21 mouse cellular contexts compared by ENCODE assay signal in the genomic region with DNA sequence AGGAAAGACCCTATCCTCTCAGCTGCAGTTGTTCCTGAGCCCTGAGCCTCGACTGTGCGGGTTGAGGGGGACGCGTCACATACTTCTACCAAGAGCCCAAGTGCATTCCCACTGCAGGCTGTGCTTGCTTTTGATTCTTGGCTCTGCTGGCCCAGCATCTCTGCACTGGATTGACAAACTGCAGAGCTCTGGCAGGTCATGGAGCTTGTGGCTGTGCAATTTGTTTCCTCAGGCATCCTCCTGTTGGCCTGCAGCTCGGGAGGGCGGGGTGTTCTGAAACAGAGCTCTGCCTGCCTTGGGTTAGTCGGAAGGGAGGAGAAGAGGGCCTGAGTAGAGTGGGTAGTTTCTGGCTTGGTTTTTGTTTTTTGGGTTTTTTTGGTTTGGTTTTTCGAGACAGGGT. TPM values are rescaled to one million over a fixed set of nuclear protein-coding genes. Genes with fewer than 3 reads are reported as not detected.
DNase-seq lines count a peak whose midpoint lies in the region; ATAC-seq and TF ChIP-seq lines count a peak whose summit lies in the region.
"Had no signal": no experiment of that assay in that cellular context is flagged by ENCODE, and none has a peak within 500 bp of the region (broad histone marks: within the 10 kb centered on the region; RNA-seq: fewer than 3 reads in every experiment).

No protein-coding gene starts in this region.

- no peak overlapping the region for H3K4me2 ChIP-seq in intestine, embryonic 14.5 days (ENCODE audit: low read length)
- H3K4me2 ChIP-seq in intestine, postnatal 0 days (replicated peaks; ENCODE audit: low read depth), result no peak overlapping the region
- no peak overlapping the region for H3K4me2 ChIP-seq in midbrain, postnatal 0 days (ENCODE audit: low read depth, low read length, poor library complexity, severe bottlenecking)
- H3K4me2 ChIP-seq: embryonic facial prominence, embryonic 13.5 days; embryonic facial prominence, embryonic 15.5 days; forebrain, embryonic 12.5 days had no signal

- H3K27ac ChIP-seq in intestine, embryonic 14.5 days (ENCODE audit: low read depth), result no peak overlapping the region
- no peak overlapping the region for H3K27ac ChIP-seq in intestine, postnatal 0 days (ENCODE audit: low read depth, low read length)
- no peak overlapping the region for H3K27ac ChIP-seq in midbrain, postnatal 0 days (ENCODE audit: low read depth, low read length)
- H3K27ac ChIP-seq: embryonic facial prominence, embryonic 13.5 days; embryonic facial prominence, embryonic 15.5 days; forebrain, embryonic 10.5 days; forebrain, embryonic 12.5 days had no signal

- H3K36me3 ChIP-seq in intestine, embryonic 14.5 days (ENCODE audit: control insufficient read depth, insufficient read depth, low read length), result peaks cover 68% of the 10 kb centered on the region
- peaks cover 52% of the 10 kb centered on the region for H3K36me3 ChIP-seq in intestine, postnatal 0 days (ENCODE audit: control insufficient read depth, insufficient read depth)
- peaks cover 46% of the 10 kb centered on the region for H3K36me3 ChIP-seq in midbrain, postnatal 0 days (ENCODE audit: insufficient read depth, low read length)

- no peak overlapping the region for H3K9ac ChIP-seq in intestine, embryonic 14.5 days (ENCODE audit: low read length)
- H3K9ac ChIP-seq in intestine, postnatal 0 days (ENCODE audit: low read depth, low read length), result no peak overlapping the region
- no peak overlapping the region for H3K9ac ChIP-seq in midbrain, postnatal 0 days (replicated peaks; ENCODE audit: low read length, poor library complexity, severe bottlenecking)
- H3K9ac ChIP-seq: embryonic facial prominence, embryonic 13.5 days; embryonic facial prominence, embryonic 15.5 days; forebrain, embryonic 12.5 days had no signal

- 73% methylated on average over 8 of the region's 8 CpGs for WGBS in intestine, embryonic 14.5 days
- 86% methylated on average over 8 of the region's 8 CpGs for WGBS in intestine, postnatal 0 days
- 98% methylated on average over 8 of the region's 8 CpGs for WGBS in midbrain, postnatal 0 days

- no peaks in the 10 kb centered on the region for H3K9me3 ChIP-seq in intestine, embryonic 14.5 days (ENCODE audit: control insufficient read depth, low read length)
- H3K9me3 ChIP-seq in intestine, postnatal 0 days (ENCODE audit: control insufficient read depth), result no peaks in the 10 kb centered on the region
- H3K9me3 ChIP-seq in midbrain, postnatal 0 days (ENCODE audit: low read length), result no peaks in the 10 kb centered on the region
- H3K9me3 ChIP-seq: embryonic facial prominence, embryonic 13.5 days; embryonic facial prominence, embryonic 15.5 days; forebrain, embryonic 10.5 days; forebrain, embryonic 12.5 days had no signal

- H3K4me1 ChIP-seq in intestine, embryonic 14.5 days (replicated peaks; ENCODE audit: control insufficient read depth, insufficient read depth, low read length), result peaks cover 21% of the 10 kb centered on the region
- no peaks in the 10 kb centered on the region for H3K4me1 ChIP-seq in intestine, postnatal 0 days (replicated peaks; ENCODE audit: control insufficient read depth, insufficient read depth, low read length)
- H3K4me1 ChIP-seq in midbrain, postnatal 0 days (ENCODE audit: insufficient read depth, low read length), result peaks cover 15% of the 10 kb centered on the region; the same call in 1 of the 2 replicates

- TF ChIP-seq CTCF in intestine, postnatal 0 days (IDR thresholded peaks at IDR 0.05; ENCODE audit: low read depth), result no peak
- no peak for TF ChIP-seq CTCF in midbrain, postnatal 0 days (IDR thresholded peaks at IDR 0.05)

- no peak overlapping the region for H3K4me3 ChIP-seq in intestine, embryonic 14.5 days (ENCODE audit: low read depth, low read length)
- no peak overlapping the region for H3K4me3 ChIP-seq in intestine, postnatal 0 days (ENCODE audit: low read depth, low read length)
- no peak overlapping the region for H3K4me3 ChIP-seq in midbrain, postnatal 0 days (ENCODE audit: low read depth, low read length)
- H3K4me3 ChIP-seq: embryonic facial prominence, embryonic 13.5 days; embryonic facial prominence, embryonic 15.5 days; erythroblast, embryonic 14.5 days; forebrain, embryonic 10.5 days; forebrain, embryonic 12.5 days had no signal

- ATAC-seq in intestine, embryonic 14.5 days (replicated peaks; ENCODE audit: low FRiP score, low TSS enrichment, low read depth), result no peak
- no peak for ATAC-seq in intestine, postnatal 0 days
- no peak for ATAC-seq in midbrain, postnatal 0 days (ENCODE audit: low FRiP score)
- ATAC-seq: forebrain, embryonic 14.5 days; forebrain, embryonic 16.5 days had no signal

- no peaks in the 10 kb centered on the region for H3K27me3 ChIP-seq in intestine, embryonic 14.5 days (replicated peaks; ENCODE audit: control insufficient read depth, insufficient read depth, low read length)
- H3K27me3 ChIP-seq in intestine, postnatal 0 days (replicated peaks; ENCODE audit: control insufficient read depth, insufficient read depth, low read length), result no peaks in the 10 kb centered on the region
- H3K27me3 ChIP-seq in midbrain, postnatal 0 days (ENCODE audit: insufficient read depth, low read length), result no peaks in the 10 kb centered on the region
- H3K27me3 ChIP-seq: embryonic facial prominence, embryonic 13.5 days; embryonic facial prominence, embryonic 15.5 days; forebrain, embryonic 12.5 days had no signal

- peak; percentile 48 for DNase-seq in intestine, embryonic 14.5 days (ENCODE audit: low spot score)
- DNase-seq in NIH3T3 (ENCODE audit: low read depth), result peak; percentile 47
- DNase-seq in heart, adult 8-10 months (ENCODE audit: low spot score), result no peak
- DNase-seq in midbrain, postnatal 0 days (ENCODE audit: low spot score), result no peak
- DNase-seq: adrenal gland, postnatal 10 days; adrenal gland, postnatal 25 days; cerebellum, adult 11 months; cerebellum, adult 18-20 months; cerebellum, adult 8-10 months; cerebellum, adult 9-11 months; cerebellum, postnatal 14 days; cerebellum, postnatal 36 days; embryo, embryonic 11 days had no signal

RNA-seq across cellular contexts. Expression of a gene that starts 2.6 kb away (rescaled TPM):
- polyA plus RNA-seq in intestine, embryonic 14.5 days (2014; fragmentation: Nextera tagmentation; extraction: Ambion mirVana), result 6.7 and 7.6 TPM in 2 replicates
- 3.2 and 3.9 TPM in 2 replicates for polyA plus RNA-seq in intestine, postnatal 0 days (2015; fragmentation: Nextera tagmentation; extraction: Ambion mirVana)
- 10 to 100 TPM in 2 of 4 experiments, 1 to 10 TPM in 2; 5.2 to 11.9 (median 9.4) TPM for total RNA-seq in heart, adult 8-10 months (2022)
- total RNA-seq in midbrain, postnatal 0 days (2014; rRNA removed), result 33.3 and 33.9 TPM in 2 replicates
- 19.0 and 20.4 TPM in 2 replicates for polyA plus RNA-seq in midbrain, postnatal 0 days (2015; fragmentation: Nextera tagmentation; extraction: Ambion mirVana)

RNA-seq across cellular contexts. Expression of a gene that starts 10.7 kb away (rescaled TPM):
- polyA plus RNA-seq in intestine, embryonic 14.5 days (2014; fragmentation: Nextera tagmentation; extraction: Ambion mirVana), result 72.1 and 75.2 TPM in 2 replicates
- polyA plus RNA-seq in intestine, postnatal 0 days (2015; fragmentation: Nextera tagmentation; extraction: Ambion mirVana), result 21.9 and 22.6 TPM in 2 replicates
- total RNA-seq in heart, adult 8-10 months (2022), result 10 to 100 TPM; 16.5 to 21.5 (median 20.3) TPM
- 34.5 and 45.8 TPM in 2 replicates for total RNA-seq in midbrain, postnatal 0 days (2014; rRNA removed)
- polyA plus RNA-seq in midbrain, postnatal 0 days (2015; fragmentation: Nextera tagmentation; extraction: Ambion mirVana), result 41.4 and 42.6 TPM in 2 replicates

RNA-seq across cellular contexts. Expression of a gene that starts 23.8 kb away (rescaled TPM):
- 2,406 and 2,408 TPM in 2 replicates for polyA plus RNA-seq in intestine, embryonic 14.5 days (2014; fragmentation: Nextera tagmentation; extraction: Ambion mirVana)
- 1,338 and 1,629 TPM in 2 replicates for polyA plus RNA-seq in intestine, postnatal 0 days (2015; fragmentation: Nextera tagmentation; extraction: Ambion mirVana)
- 1,000 to 10,000 TPM; 4,410 to 5,784 (median 5,238) TPM for total RNA-seq in heart, adult 8-10 months (2022)
- total RNA-seq in midbrain, postnatal 0 days (2014; rRNA removed), result 2,678 and 3,049 TPM in 2 replicates
- polyA plus RNA-seq in midbrain, postnatal 0 days (2015; fragmentation: Nextera tagmentation; extraction: Ambion mirVana), result 1,705 and 1,726 TPM in 2 replicates

RNA-seq across cellular contexts. Expression of a gene that starts 46.7 kb away (rescaled TPM):
- polyA plus RNA-seq in intestine, embryonic 14.5 days (2014; fragmentation: Nextera tagmentation; extraction: Ambion mirVana), result 74.2 and 74.8 TPM in 2 replicates
- 30.7 and 34.2 TPM in 2 replicates for polyA plus RNA-seq in intestine, postnatal 0 days (2015; fragmentation: Nextera tagmentation; extraction: Ambion mirVana)
- 100 to 1,000 TPM; 100 to 126 (median 113) TPM for total RNA-seq in heart, adult 8-10 months (2022)
- total RNA-seq in midbrain, postnatal 0 days (2014; rRNA removed), result 117 and 133 TPM in 2 replicates
- polyA plus RNA-seq in midbrain, postnatal 0 days (2015; fragmentation: Nextera tagmentation; extraction: Ambion mirVana), result 72.9 and 89.1 TPM in 2 replicates

RNA-seq across cellular contexts. Expression of a gene that starts 49.1 kb away (rescaled TPM):
- polyA plus RNA-seq in intestine, embryonic 14.5 days (2014; fragmentation: Nextera tagmentation; extraction: Ambion mirVana), result 109 and 129 TPM in 2 replicates
- polyA plus RNA-seq in intestine, postnatal 0 days (2015; fragmentation: Nextera tagmentation; extraction: Ambion mirVana), result 17.9 and 19.0 TPM in 2 replicates
- 10 to 100 TPM; 14.3 to 18.7 (median 15.6) TPM for total RNA-seq in heart, adult 8-10 months (2022)
- 29.8 and 33.7 TPM in 2 replicates for total RNA-seq in midbrain, postnatal 0 days (2014; rRNA removed)
- polyA plus RNA-seq in midbrain, postnatal 0 days (2015; fragmentation: Nextera tagmentation; extraction: Ambion mirVana), result 18.4 and 21.0 TPM in 2 replicates

Comparison
In these comparisons a context has a peak if more than half of its experiments do, and no peak if none do; other contexts are left out.
1. DNase-seq: peak in intestine, embryonic 14.5 days (single experiment) and NIH3T3 (single experiment); none in heart, adult 8-10 months (single experiment) and midbrain, postnatal 0 days (single experiment).